Mouse (Mus musculus): ENCODE measurements around the gene Minpp1. TPM values are rescaled to one million over a fixed set of nuclear protein-coding genes. Genes with fewer than 3 reads are reported as not detected.
A peak's percentile ranks its signal among the peaks of the same experiment; 100 is the strongest.
"Not testable (repeated sequence)": the region's sequence is repeated elsewhere in the genome, so short reads cannot be mapped to it uniquely, and the experiment has no call there.

The Minpp1 gene
- total RNA-seq (2015; ENCODE audit: low replicate concordance) (55.3 and 67.4 TPM in 2 replicates), total RNA-seq (2017; ENCODE audit: low replicate concordance) (49.5 and 71.1 TPM in 2 replicates)

DNA sequence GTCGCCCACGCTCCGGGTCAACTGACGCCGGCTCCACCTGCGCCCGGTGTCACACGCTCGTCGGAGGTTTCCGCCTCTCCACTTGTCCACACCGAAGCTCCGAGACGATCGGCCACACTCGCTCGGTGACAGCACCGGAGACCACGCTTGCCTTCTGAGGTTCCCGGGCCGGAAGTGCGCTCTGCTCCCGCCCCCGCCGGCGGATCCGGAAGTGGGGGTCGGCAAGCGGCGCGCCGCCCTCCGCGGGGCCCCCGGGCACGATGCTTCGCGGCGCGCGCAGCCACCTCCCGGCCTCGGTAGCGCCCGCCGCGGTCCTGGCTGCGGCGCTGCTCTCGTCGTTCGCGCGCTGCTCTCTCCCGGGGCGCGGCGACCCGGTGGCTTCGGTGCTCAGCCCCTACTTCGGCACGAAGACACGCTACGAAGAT is at the start of gene Minpp1:
Gene Minpp1 (plus strand): TSS at position 89 of the 425 bp plus-strand sequence.
- peak; percentile 57 for ATAC-seq (replicated peaks; ENCODE audit: low FRiP score, poor library complexity, severe bottlenecking)

DNA sequence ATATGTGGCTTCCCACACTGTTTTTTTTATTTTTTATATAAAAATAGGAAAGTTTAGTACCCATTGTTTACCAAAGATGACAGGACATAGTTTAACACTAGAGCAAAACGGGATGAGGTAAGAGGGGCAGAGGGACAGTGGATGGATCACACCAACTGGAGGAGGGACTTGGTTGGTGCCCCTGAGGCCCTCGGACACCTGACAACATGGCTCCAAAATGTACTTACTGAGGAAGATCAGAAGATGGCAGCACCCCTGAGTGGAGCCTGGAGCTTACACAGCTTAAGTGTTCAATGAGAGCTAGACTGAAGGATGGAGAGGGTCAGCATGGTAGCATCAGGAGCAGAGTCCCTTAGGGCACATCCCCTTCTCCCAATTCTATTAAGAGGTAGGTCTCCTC is 46.2 kb upstream of the Minpp1 start:
- ATAC-seq (replicated peaks; ENCODE audit: low FRiP score, poor library complexity, severe bottlenecking): peak; percentile 52

DNA sequence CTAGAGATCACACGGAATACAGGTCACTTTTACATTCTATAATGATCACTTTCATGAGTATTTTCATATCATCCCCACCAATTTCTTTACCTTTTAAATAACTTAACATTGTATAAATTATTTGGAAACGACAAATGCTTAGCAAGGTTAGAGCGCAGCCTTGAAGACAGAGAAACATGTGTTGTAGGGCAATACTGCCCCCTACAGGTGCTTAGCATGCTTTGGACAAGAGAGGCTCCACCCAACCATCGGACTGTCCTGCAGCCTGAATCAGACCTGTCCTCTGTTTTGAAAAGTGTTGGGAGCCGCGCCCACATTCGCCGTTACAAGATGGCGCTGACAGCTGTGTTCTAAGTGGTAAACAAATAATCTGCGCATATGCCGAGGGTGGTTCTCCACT is 44.0 kb upstream of the Minpp1 start:
- no peak for ATAC-seq (replicated peaks; ENCODE audit: low FRiP score, poor library complexity, severe bottlenecking)

DNA sequence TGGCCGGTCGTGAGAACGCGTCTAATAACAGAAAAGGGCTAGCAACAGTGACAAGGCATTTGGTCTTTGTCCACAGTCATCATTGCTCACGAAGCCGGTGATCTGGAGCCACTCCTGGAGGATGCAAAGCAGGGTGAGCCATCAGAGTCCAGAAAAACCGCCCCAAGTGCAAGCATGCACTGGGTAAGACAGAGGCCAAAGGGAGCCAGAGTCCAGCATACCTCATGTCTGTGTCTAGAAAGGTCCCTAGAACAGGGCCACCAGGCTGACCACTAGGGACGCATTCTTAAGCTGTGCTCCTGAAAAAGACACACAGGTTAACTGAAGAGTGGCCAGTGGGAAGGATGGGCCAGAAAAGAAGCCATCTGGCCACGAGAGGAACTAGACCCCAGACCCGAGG is 36.6 kb upstream of the Minpp1 start:
- ATAC-seq (replicated peaks; ENCODE audit: low FRiP score, poor library complexity, severe bottlenecking): no peak

DNA sequence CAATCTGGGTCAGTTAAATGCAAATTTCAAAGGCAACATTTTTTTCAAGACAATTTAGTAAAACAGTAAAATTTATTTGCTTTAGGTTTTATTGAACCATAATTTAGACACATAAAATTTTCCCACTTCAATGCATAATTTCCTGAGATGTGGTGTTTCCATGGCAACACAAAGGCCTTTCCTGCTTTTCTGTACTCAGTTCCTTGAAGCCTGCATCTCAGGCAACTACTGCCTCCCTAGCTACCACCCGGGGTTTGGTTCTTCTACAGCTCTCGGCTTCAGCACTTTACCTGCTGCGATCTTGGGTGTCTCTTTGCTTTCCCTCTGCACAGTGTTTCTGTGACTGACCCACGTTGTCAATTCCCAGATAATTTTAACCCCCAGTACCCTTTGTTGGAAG is 33.3 kb upstream of the Minpp1 start:
- no peak for ATAC-seq (replicated peaks; ENCODE audit: low FRiP score, poor library complexity, severe bottlenecking)

DNA sequence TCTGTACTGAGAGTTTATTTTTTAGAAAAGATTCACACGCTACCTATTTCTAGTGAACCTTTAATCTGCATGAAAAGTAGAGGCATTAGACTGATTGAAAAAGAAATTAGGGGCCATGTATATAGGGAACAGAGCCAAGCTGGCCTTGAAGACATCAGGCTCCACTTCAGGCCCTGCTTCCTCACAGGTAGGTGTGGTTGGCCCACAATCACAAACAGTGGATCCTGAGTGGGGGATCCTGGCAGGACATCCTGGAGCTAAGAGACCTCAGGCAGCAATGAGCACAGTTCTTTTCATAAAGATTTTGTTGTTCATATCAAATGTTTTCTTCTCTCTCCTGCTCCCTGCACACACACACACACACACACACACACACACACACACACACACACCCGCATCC is 28.8 kb upstream of the Minpp1 start:
- ATAC-seq (replicated peaks; ENCODE audit: low FRiP score, poor library complexity, severe bottlenecking): no peak

DNA sequence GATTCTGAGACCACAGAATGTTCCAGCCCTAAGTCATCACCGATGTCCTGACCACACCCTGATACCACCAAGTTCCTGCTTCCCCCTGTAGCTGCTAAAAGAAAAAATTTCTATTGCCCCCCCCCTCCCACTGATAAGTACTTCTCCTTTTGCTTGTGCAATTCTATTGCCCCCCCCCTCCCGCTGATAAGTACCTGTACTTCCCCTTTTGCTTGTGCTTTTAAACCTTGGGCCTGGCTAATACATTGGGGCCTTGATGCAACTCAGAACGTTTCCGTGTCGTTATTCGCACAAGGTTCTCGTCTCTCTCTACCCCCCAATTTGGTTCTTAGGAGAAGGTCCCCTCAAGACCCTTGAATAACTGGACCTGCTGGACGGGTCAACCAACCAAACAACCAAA is 27.9 kb upstream of the Minpp1 start:
- ATAC-seq (replicated peaks; ENCODE audit: low FRiP score, poor library complexity, severe bottlenecking): not testable (repeated sequence)

DNA sequence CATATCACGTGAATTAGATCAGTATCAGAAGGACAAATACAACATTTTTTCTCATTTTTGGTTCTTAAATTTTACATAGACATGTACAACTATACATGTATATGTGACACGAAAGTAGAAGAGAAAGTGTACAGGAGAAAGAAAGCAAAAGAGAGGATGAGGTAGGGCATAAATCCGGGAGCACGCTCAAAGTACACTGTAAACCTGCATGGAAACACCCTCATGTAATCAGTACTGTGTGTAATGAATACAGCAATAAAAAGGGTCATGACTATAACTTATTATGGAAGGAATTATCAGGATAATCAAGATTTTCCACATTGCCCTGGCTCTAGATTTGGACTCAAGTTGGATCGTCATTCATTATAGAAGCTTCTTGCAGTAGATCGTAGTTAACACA is 22.5 kb upstream of the Minpp1 start:
- ATAC-seq (replicated peaks; ENCODE audit: low FRiP score, poor library complexity, severe bottlenecking): no peak

DNA sequence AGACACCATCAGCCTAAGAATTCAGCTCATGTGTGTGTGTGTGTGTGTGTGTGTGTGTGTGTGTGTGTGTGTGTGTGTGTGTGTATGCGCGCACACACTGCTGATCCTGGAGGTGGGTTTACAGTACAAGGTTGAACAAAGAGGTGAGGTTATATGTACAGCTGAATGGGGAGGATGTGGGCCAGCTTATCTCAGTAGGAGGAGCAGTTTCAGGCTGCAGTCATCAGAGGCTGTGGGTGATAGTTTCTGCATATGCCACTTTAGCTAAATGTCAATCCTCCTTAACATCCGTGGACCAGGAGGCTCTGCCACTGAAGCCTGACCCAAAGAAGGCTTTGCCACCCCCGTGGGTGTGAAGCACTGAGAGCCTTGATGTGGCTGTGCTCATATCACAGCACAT is 20.3 kb upstream of the Minpp1 start:
- ATAC-seq (replicated peaks; ENCODE audit: low FRiP score, poor library complexity, severe bottlenecking): no peak

DNA sequence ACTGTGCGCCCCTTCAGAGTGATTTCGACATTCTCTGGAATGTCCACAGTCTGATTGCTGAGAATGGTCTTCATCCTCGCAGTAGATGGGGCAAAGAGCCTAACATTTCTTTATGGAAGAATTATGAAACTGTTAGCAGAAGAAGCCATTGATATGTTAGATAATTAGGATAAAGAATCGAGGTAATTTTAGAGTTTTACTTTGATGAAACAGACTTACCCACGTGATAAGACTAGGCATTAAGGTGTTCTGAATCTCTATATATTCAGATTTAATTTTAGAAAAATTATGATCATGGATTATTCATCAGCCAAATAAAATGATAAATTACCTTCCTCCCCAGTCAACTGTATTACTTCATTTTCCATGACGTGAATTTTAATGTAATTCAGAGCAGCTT is 19.1 kb upstream of the Minpp1 start, which contains the start of gene Rpl9-ps6:
Gene Rpl9-ps6 (minus strand): TSS at position 101 of the 400 bp plus-strand sequence.
- ATAC-seq (replicated peaks; ENCODE audit: low FRiP score, poor library complexity, severe bottlenecking): no peak

DNA sequence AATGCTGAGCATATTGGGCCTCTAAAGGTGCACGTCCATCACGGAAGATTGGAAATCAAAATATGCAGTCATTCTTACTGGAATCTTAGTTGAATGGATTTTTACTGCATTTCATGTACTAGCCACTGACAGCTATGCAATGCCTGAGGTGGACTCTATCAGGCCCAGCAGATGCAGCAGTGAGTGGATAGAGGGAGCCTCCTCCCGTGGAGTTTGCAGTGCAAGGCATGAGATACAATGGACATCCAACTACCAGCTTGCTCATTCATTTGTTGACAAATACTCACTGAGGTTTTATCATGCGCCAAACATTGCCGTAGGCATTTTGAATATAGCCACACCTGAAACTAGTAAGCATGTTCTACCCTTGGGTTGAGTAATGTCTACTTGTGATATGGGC is 18.2 kb upstream of the Minpp1 start:
- ATAC-seq (replicated peaks; ENCODE audit: low FRiP score, poor library complexity, severe bottlenecking): no peak

DNA sequence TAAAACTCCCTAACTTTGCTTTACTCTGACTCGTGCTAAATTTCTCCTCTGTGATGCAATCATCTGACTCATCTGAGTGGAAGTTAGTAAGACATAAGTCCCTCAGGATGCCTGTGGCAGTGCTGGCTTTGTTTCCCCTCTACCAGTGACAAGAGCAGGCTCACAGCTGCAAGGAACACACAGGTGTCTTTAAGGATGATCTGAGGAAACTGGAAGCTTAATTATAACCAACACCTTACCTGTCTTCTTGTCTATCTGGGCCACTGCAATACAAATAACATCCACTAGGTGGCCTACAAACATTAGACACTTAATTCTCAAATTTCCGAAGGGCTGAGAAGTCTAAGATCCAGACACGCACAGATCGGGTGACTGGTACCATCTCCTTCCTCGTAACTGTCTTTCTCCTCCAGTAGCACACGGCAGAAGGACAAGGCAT is 15.5 kb upstream of the Minpp1 start:
- peak; percentile 87 for ATAC-seq (replicated peaks; ENCODE audit: low FRiP score, poor library complexity, severe bottlenecking)

DNA sequence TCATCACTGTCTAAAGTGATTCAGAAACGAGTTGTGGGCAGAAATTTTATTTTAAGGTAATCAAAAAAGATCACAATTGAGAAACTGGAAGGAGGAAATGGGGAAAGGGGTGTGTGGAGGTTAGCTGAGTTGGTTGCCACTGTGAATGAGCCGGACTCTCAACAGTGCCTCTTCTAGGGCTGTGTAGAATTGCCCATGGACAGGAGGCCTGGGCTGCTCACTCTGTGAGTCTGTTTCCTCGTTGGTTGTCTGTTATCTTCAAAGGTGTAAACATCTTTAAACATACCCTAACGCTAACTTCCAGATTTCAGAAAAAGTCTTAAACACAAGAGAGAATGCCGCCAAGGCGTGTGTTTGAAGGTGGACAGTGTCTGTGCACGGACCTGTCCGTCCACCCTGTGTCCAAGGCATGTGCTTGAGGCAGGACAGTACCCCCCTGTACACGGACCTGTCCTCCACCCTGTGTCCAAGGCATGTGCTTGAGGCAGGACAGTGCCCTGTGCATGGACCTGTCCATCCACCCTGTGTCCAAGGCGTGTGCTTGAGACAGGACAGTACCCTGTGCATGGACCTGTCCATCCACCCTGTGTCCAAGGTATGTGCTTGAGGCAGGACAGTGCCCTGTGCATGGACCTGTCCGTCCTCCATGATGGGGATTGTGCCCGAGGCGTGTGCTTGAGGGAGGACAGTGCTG is 14.9 kb upstream of the Minpp1 start:
- ATAC-seq (replicated peaks; ENCODE audit: low FRiP score, poor library complexity, severe bottlenecking): 0 out of 2 replicates have a peak, but pooled peaks have one; percentile 43

DNA sequence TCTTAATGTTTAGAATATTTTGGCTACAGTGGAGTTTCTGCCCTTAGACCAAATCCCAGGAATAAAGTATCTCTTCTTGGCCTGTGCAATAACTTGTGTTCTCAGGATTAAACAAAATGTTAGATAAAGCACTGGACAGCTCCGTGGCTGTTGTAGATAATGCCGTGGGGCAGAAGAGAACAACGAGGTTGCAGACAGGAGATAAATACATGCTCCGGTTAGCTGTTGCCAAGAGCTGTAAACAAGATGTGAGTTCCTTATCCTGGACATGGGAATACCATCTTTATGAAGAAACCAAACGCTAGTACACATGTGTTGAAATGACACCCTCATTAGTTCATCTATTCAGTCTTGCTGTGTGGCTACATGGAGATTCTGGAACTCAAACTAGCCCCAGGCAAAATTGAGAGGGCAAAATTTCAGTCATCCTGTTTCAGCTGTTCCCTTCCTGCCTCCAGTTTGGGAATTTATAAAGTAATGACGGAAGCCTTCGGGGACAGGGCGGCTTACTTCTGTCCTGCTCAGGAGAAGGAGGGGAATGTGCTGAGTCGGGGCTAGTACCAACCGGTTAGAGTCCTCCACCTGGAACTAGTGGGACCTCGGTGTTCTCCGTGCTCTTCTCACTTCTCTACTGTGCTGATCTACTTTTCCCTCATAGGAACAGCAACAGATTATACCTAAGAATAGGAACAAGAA is 9.4 kb upstream of the Minpp1 start:
- peak; percentile 80 for ATAC-seq (replicated peaks; ENCODE audit: low FRiP score, poor library complexity, severe bottlenecking)

DNA sequence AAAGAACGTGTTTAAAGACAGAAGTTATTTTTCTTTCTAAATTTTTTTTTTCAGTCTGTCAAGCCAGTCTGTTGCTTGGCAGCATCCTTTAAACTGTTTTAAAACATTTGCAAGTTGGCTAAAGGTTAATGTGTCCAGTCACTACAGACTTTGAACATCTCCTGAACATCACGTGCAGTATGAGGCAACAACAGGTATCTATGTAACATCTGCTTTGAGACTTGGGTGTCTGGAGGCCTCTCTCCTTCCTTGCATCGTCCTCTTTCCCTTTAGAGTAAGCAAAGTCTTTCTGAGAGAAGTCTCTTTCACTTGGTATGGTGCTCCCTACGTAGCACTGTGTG is 8.9 kb upstream of the Minpp1 start:
- ATAC-seq (replicated peaks; ENCODE audit: low FRiP score, poor library complexity, severe bottlenecking): peak; percentile 28

DNA sequence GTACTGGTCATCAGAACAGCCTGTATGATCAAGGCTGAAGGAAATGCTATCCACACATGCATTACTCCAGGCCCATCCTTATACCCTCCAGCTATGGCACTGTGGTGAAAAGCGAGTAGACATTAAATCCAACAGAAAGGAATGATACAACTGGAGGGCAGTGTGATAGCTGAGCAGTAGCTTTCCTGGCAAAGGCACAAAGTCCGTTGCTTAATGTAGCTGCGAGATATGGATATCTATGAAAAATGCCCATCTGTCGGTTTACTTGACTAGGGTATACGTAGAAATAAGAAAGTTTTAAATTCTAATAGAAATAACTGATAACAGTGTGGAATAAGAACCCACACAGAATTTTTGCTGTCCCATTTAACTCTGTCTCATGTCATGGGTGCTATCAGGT is 5.3 kb upstream of the Minpp1 start:
- ATAC-seq (replicated peaks; ENCODE audit: low FRiP score, poor library complexity, severe bottlenecking): peak; percentile 48

DNA sequence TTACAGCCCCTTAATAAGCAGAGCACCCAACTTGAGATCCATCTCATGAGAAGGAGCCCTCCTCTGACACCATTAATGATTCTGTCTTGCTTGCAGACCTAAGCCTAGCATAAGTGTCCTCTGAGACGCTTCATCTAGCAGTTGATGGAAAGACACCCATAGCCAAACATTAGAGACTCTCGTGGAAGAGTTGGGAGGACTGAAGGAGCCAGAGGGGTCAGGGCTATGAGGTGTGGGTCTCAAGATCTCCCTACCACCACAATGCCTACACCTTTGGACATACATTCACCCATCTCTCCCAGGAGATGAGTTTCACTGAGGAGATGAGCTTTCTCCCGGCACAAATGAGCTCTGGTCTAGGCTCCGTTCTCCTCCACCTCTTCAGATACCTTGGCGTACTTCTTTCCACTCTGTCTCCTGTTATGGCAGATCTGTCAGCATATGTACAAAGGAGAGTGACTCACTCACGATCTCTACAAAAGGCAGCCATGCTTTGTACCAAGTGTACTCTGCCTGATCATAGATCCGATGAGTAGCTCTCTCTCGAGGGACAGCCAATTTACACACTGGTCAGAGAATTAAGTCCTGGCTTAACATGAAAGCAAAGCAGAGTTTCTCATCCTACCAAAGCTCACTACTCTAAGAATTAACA is 4.7 kb upstream of the Minpp1 start:
- ATAC-seq (replicated peaks; ENCODE audit: low FRiP score, poor library complexity, severe bottlenecking): peak; percentile 1; the same call in 1 of the 2 replicates

DNA sequence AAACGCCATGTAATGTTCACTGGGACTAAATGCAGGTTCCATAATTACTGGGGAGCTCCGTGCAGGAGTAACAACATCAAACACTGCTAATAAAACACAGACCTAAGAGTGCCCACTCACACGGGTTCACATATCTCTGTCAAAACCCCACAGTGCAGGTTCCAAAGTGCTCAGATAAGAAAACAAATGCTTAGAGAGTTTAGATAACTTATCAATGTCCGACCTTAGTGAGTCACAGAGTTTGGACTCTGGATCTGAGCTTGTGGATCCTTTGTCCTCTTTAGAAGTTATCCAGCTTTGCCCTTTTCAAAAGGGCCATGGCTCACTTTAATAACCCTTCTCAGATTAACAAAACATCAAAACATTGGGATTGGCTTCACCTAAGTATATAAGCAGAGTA is 4.1 kb upstream of the Minpp1 start:
- no peak for ATAC-seq (replicated peaks; ENCODE audit: low FRiP score, poor library complexity, severe bottlenecking)

DNA sequence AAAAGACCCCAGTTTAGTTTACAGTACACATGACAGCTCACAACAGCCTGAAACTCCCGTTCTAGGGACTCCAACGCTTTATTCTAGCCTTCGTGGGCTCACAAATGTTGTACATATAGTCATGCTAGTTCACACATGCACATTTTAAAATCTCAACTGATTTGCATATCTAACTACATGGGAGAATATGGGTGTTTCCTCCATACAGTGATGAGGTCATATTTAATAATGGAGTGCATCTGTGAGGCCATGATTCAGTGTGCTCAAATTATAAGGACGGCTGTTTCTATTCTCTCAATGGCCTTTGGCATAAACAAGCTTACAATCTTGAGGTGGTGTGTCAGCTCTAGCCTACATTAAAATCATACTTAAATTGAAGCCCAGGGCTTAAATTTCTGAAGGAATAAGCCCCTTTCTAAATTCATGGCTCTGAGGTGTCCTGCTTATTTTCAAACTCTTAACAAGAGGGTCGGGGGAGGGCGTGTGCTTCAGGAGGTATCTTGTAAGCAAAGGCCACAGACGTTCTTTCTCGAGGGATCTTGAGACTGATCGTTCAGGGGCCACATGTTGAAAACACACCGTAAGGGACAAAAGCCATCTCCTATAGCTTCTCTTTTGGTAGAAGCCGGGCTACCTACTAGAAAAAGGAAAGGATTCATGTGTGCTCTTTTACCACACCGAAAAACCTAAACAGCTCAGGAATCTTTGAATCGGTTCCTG is 468 bp upstream of the Minpp1 start:
- no peak for ATAC-seq (replicated peaks; ENCODE audit: low FRiP score, poor library complexity, severe bottlenecking)

DNA sequence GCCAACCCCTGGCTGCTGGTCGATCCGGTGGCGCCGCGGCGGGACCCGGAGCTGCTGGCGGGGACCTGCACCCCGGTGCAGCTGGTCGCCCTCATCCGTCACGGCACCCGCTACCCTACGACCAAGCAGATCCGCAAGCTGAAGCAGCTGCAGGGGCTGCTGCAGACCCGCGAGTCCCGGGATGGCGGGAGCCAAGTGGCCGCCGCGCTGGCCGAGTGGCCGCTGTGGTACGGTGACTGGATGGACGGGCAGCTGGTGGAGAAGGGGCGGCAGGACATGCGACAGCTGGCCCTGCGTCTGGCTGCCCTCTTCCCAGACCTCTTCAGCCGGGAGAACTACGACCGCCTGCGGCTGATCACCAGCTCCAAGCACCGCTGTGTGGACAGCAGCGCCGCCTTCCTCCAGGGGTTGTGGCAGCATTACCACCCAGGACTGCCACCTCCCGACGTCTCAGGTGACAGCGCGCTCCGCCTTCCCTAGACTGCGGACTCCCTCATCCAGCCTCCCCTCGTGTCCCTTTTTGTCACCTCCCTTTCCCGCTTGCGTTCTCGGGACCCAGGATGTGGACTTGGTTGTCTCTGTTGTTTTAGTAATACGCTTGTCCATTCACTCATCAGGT is 646 bp downstream of the Minpp1 start:
- ATAC-seq (replicated peaks; ENCODE audit: low FRiP score, poor library complexity, severe bottlenecking): peak; percentile 89
